Mouse (Mus musculus): ENCODE measurements around the gene Il31ra.
"Not testable (repeated sequence)": the region's sequence is repeated elsewhere in the genome, so short reads cannot be mapped to it uniquely, and the experiment has no call there.

- not testable (repeated sequence) for TF ChIP-seq EP300, CTCF (IDR thresholded peaks at IDR 0.05; ENCODE audit: low read depth)
Measured at GRCm38 (mm10) chr13:112578041-112578440, 16.1 kb downstream of the Il31ra start.
